Mouse (Mus musculus): ENCODE measurements at regions not wholly inside any gene's neighbourhood (a gene's known extent, or its start where the extent isn't known, plus 50 kb on each side); places are given as distances from the start of the nearest gene placed in this dataset.
"Not testable (repeated sequence)": the region's sequence is repeated elsewhere in the genome, so short reads cannot be mapped to it uniquely, and the experiment has no call there.

DNA sequence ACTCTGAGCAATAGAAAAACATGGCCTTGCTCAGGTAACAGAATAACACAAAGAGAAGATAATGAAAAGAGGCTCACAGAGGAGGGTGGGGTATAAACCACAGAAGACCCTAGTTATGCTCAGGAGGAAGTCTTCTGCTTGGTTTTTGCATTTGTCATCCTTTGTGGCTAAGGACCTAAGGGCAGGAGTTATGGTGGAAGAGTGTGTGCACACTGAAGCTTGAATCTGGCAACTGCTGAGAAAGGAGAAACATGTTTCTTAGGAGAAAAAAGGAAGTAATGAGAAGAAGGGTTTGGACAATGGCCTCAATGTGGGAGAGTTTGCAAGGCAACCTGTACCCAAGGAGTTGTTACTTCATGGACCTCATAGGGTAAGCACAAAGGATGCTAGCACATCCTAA lies 106.8 kb upstream of the Nyap2 start:
- in situ Hi-C loops (cut with MboI; ENCODE audit: low sequenced_read_pairs): no loop called here

GRCm38 (mm10) chr1:80969194-80969593 lies 107.6 kb upstream of the Nyap2 start:
- in situ Hi-C loops (cut with MboI; ENCODE audit: low sequenced_read_pairs): no loop called here

- in situ Hi-C loops (cut with MboI; ENCODE audit: low sequenced_read_pairs): no loop called here
These were observed 111.0 kb upstream of the Nyap2 start for GRCm38 (mm10) chr1:80965792-80966191.

DNA sequence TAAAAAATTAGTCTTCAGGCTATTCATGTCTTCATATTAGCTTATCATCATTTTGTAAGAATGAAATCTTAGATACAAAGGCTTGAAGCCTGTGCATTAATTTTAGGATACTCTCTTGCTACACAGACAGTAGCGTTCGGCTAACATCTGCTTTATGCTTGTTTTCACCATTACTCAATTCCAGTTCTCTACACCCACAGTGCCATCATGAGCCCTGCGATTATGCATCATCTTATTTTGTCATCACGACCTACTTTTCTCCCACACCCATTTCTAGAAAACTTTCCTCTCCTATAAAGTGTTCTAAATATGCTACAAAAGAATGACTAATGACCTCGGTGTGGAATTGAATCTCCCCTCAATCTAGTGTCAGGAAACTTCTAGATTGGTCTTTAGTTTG lies 112.4 kb upstream of the Nyap2 start:
- in situ Hi-C loops (cut with MboI; ENCODE audit: low sequenced_read_pairs): no loop called here

DNA sequence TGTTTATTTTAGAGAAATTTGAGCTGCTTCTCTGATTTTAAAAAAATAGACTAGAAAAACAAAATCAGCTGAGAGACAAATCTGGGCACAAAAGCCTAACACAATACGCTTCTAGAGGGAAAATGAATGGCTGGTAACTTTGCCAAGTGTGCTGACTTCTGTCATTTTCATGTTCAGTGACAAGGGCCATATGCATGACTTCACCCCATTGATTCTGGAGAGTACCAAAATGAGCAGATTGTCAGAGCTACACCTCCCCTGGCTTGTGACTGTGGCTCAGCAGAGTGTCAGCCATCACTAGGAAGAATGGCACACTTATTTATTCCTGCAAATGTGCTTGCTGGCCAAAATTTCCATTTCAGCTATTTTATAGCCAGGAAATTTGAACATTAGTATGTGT lies 112.9 kb upstream of the Nyap2 start:
- in situ Hi-C loops (cut with MboI; ENCODE audit: low sequenced_read_pairs): no loop called here

- in situ Hi-C loops (cut with MboI; ENCODE audit: low sequenced_read_pairs): no loop called here
These were observed 126.3 kb upstream of the Nyap2 start for GRCm38 (mm10) chr1:80950406-80950805.

DNA sequence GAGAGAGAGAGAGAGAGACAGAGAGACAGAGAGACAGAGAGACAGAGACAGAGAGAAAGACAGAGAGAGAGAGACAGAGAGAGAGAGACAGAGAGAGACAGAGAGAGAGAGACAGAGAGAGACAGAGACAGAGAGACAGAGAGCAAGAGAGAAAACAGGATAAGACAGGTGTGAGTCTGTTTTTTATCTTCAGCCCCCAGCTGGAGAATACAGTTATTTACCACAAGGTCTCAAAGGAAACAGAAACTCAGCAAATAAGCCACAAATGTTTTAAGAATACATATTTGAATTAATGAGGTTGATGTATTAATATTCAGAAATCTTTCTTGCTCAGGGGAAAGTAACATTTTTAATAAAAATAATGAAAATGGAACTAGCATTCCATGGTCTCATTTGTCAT lies 130.7 kb upstream of the Nyap2 start:
- in situ Hi-C loops (cut with MboI; ENCODE audit: low sequenced_read_pairs): not testable (repeated sequence)

DNA sequence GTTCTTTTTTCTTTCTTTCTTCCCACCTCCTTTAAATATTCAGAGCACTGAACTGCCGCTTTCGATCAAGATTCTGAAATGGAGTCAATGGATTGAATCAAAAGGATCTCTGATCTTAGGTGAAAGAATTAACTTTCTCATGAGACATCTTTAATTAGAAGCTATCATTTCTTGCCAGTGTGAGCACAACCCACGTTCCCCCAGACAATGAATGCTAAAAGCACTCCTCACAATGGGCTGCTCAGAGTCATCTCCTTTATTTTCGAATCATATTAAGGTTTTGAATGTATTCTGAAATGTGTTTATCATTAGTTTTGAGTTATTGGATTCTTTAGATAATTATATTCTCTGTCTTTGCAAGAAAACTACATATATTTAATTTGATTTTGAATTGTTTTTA lies 137.4 kb upstream of the Nyap2 start:
- in situ Hi-C loops (cut with MboI; ENCODE audit: low sequenced_read_pairs): no loop called here

DNA sequence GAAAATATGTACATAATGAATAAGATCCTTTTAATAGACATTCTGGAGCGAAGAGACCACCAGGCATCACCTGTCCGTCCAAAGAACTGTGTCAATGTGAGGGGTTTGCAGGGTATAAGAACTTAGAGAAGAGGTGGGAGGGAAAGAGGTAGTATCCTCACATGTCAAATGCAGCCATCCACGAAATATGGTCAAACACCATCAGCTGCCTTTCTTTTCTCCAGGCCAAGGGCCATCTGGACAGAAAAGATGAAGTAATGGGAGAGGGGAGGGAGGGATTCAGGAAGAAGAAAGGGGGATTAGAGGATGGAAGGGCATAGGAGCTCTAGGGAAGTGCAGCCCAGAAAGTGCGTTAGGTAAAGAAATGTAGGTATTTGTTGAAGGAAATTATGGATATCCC lies 141.0 kb upstream of the Dock10 start:
- in situ Hi-C loops (cut with MboI; ENCODE audit: low sequenced_read_pairs): no loop called here

DNA sequence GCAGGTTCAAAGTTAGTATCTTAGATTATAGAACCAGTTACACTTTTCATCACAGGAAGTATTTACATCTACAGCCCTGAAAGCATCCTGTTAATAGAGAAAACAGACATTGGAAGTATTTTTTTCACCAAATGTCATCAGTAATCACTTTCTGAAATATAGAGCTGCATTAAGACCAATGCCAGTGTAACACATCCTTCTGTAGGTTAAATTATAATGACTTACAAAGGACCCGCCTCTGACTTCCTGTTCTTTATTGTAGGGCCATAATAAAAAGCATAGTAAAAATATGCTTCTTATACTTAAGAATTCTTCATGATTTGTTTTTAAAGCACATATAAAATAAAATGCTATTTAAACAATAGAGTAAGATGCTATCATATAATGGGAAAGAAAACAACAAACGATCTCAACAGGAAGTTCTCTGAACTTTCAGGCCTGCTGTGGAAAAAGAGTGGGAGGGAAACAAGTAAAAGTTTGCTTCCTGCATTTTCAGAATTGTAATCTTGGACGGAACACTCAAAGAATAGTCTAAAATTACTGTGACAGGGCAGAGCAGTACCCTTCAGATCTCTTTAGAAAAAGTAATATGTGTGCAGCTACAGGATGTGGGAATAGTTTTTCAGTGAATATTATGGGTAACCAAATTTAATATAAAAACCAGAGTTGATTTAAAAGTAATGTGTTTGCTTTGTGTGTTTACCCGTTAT lies 116.0 kb upstream of the Dock10 start:
- in situ Hi-C loops (cut with MboI; ENCODE audit: low sequenced_read_pairs): no loop called here

- in situ Hi-C loops (cut with MboI; ENCODE audit: low sequenced_read_pairs): no loop called here
These were observed 115.3 kb upstream of the Dock10 start for GRCm38 (mm10) chr1:80873596-80873995.

- in situ Hi-C loops (cut with MboI; ENCODE audit: low sequenced_read_pairs): no loop called here
These were observed 110.5 kb upstream of the Dock10 start for GRCm38 (mm10) chr1:80868805-80869204.

GRCm38 (mm10) chr1:80856981-80857380 lies 98.7 kb upstream of the Dock10 start:
- in situ Hi-C loops (cut with MboI; ENCODE audit: low sequenced_read_pairs): no loop called here

DNA sequence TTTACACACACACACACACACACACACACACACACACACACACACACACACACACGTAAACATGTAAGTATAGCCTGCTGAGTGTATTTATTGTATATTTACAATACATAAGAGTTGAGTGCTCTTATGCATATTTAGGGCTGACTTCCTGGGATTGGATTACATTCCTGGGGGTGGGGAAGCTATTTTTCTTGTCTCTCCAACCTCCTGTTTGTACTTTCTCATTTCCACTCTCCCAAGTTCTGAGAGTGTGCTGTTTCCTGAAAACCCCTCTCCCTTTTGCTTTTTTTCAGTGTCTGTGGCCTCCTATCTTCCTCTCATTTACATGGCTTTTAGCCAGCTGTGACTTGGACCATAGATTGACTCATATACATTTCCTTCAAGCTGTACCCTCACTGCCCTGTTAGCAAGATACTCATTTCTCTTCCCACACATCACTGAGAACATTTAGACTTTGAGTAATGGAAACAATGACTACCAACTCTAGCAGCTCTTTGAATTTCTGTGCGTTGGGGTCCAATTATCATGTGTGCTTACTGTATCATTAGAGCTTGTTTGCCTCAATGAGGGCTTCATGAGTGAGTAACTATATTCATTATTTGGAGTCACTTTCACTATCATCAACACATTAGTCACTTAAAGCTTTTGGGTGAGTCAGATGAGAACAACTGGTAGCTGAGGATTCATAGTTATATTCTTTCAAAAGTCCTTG lies 96.8 kb upstream of the Dock10 start:
- in situ Hi-C loops (cut with MboI; ENCODE audit: low sequenced_read_pairs): no loop called here

GRCm38 (mm10) chr1:80854289-80854701 lies 96.0 kb upstream of the Dock10 start:
- in situ Hi-C loops (cut with MboI; ENCODE audit: low sequenced_read_pairs): no loop called here

DNA sequence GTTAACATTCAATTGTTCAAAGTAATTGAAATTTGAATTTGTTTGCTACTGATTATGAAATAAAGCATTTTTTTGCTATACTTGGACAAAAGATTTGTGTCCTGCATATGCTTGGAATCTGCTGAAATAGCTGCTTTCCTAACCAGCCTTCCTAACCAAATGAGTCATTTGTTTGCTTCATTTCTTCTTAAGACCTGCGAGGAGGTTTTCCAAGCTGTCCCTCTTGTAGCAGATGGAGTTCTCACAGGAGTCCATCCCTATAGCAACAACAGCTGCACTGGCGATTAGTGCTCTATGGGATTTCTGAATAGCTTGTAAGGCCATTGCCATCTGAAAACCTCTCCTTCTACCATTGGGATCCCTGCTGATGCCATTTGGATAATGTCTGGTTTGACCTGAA lies 94.4 kb upstream of the Dock10 start:
- in situ Hi-C loops (cut with MboI; ENCODE audit: low sequenced_read_pairs): no loop called here

GRCm38 (mm10) chr1:80830196-80830794 lies 72.0 kb upstream of the Dock10 start:
- in situ Hi-C loops (cut with MboI; ENCODE audit: low sequenced_read_pairs): loop anchor here (25.0 kb wide), 1 partner anchor 457 kb away; no protein-coding TSS in a partner anchor

GRCm38 (mm10) chr1:80826383-80826782 lies 68.1 kb upstream of the Dock10 start:
- in situ Hi-C loops (cut with MboI; ENCODE audit: low sequenced_read_pairs): loop anchor here (25.0 kb wide), 1 partner anchor 461 kb away; no protein-coding TSS in a partner anchor

DNA sequence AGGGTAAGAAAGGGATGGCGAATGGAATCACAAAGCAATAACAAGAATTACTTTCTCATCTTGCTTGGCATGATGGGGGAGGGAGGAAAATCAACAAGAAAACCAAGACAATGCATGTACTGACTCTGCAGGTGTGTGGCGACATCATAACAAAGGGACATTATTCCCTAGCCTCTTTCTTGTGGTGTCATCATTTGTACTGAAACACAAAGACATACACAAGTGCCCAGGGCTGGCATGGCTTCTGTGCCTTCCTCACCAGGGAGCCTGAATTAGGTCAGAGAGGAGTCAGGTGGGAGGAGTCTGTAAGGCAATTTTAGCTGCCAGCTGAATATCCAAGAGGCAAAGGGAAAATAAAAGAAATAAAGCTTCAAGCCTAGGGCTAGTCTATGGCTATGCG lies 65.6 kb upstream of the Dock10 start:
- in situ Hi-C loops (cut with MboI; ENCODE audit: low sequenced_read_pairs): no loop called here

- in situ Hi-C loops (cut with MboI; ENCODE audit: low sequenced_read_pairs): no loop called here
These were observed 63.9 kb upstream of the Dock10 start for GRCm38 (mm10) chr1:80822185-80822584.

- in situ Hi-C loops (cut with MboI; ENCODE audit: low sequenced_read_pairs): no loop called here
These were observed 54.6 kb upstream of the Dock10 start for GRCm38 (mm10) chr1:80812906-80813305.

Data from CH12F3 (cell line).